Mouse (Mus musculus): ENCODE results near the gene Sh2d4b. TPM values are rescaled to one million over a fixed set of nuclear protein-coding genes. Genes with fewer than 3 reads are reported as not detected.

The Sh2d4b gene
- polyA plus RNA-seq, 1 experiment from 2014 or later, result 1.7 TPM

DNA sequence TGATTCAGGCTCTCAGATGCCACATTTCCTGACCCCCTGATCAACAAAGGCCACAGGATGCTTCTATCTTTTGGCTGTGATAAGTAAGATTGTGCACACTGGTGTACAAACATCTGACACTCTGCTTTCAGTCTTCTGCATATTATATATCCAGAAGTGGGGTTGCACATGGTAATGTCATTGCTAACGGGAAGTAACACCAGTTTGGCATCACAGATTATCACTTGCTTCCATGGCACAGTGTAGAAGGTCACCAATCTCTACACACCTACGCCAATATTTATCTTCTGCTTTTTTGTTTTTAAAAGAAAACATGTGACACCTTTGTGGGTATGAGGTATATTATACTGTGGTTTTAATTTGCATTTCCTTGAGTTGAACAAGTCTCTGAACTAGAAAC is 36.9 kb upstream of the Sh2d4b start:
- Histone ChIP-seq H3K36me3 (ENCODE audit: control insufficient read depth, insufficient read depth) (no peaks in the 10 kb centered on the region), H3K27ac (ENCODE audit: low read length) (no peak overlapping the region), H3K4me2 (ENCODE audit: low read length) (no peak overlapping the region), H3K9me3 (ENCODE audit: control insufficient read depth, low read length) (no peaks in the 10 kb centered on the region), H3K9ac (replicated peaks; ENCODE audit: low read depth, low read length) (no peak overlapping the region), H3K4me3 (replicated peaks; ENCODE audit: low read length) (no peak overlapping the region), H3K27me3 (replicated peaks; ENCODE audit: control insufficient read depth, insufficient read depth, low read length) (no peaks in the 10 kb centered on the region), H3K4me1 (replicated peaks; ENCODE audit: control insufficient read depth, insufficient read depth, low read length) (peaks cover 13% of the 10 kb centered on the region)
- no peak for ATAC-seq
- 87% methylated on average over 2 of the region's 2 CpGs for WGBS

DNA sequence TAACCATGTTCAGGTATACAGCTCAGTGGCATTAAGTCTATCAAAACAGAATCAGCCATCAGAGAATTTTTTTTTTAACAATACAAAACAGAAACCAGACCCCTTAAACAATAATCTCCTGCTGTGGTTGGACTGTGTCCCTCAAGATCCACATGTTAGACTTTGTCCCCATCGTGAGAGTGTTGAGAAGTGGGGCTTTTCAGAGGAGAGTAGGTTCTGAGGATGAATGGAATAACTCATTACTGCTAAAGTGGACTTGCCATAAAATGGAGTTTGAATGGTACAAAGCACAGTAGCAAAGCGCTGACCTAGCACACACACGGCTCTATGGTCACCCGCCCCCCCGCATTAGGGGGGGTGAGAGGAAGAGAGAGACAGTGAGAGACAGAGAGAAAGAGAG is 35.8 kb upstream of the Sh2d4b start:
- Histone ChIP-seq H3K4me2 (ENCODE audit: low read length) (no peak overlapping the region), H3K4me3 (replicated peaks; ENCODE audit: low read length) (no peak overlapping the region), H3K4me1 (replicated peaks; ENCODE audit: control insufficient read depth, insufficient read depth, low read length) (peaks cover 13% of the 10 kb centered on the region), H3K27me3 (replicated peaks; ENCODE audit: control insufficient read depth, insufficient read depth, low read length) (no peaks in the 10 kb centered on the region), H3K9ac (replicated peaks; ENCODE audit: low read depth, low read length) (no peak overlapping the region), H3K27ac (ENCODE audit: low read length) (no peak overlapping the region), H3K9me3 (ENCODE audit: control insufficient read depth, low read length) (no peaks in the 10 kb centered on the region), H3K36me3 (ENCODE audit: control insufficient read depth, insufficient read depth) (no peaks in the 10 kb centered on the region)
- ATAC-seq, result no peak
- WGBS, result 45% methylated on average over 5 of the region's 5 CpGs

GRCm38 (mm10) chr14:40927041-40927440 is 34.0 kb upstream of the Sh2d4b start:
- Histone ChIP-seq H3K9me3 (ENCODE audit: control insufficient read depth, low read length) (no peaks in the 10 kb centered on the region), H3K36me3 (ENCODE audit: control insufficient read depth, insufficient read depth) (no peaks in the 10 kb centered on the region), H3K27ac (ENCODE audit: low read length) (no peak overlapping the region), H3K4me3 (replicated peaks; ENCODE audit: low read length) (no peak overlapping the region), H3K27me3 (replicated peaks; ENCODE audit: control insufficient read depth, insufficient read depth, low read length) (no peaks in the 10 kb centered on the region), H3K4me1 (replicated peaks; ENCODE audit: control insufficient read depth, insufficient read depth, low read length) (peaks cover 10% of the 10 kb centered on the region), H3K9ac (replicated peaks; ENCODE audit: low read depth, low read length) (no peak overlapping the region), H3K4me2 (ENCODE audit: low read length) (no peak overlapping the region)
- WGBS, result 94% methylated on average over 2 of the region's 2 CpGs
- no peak for ATAC-seq

DNA sequence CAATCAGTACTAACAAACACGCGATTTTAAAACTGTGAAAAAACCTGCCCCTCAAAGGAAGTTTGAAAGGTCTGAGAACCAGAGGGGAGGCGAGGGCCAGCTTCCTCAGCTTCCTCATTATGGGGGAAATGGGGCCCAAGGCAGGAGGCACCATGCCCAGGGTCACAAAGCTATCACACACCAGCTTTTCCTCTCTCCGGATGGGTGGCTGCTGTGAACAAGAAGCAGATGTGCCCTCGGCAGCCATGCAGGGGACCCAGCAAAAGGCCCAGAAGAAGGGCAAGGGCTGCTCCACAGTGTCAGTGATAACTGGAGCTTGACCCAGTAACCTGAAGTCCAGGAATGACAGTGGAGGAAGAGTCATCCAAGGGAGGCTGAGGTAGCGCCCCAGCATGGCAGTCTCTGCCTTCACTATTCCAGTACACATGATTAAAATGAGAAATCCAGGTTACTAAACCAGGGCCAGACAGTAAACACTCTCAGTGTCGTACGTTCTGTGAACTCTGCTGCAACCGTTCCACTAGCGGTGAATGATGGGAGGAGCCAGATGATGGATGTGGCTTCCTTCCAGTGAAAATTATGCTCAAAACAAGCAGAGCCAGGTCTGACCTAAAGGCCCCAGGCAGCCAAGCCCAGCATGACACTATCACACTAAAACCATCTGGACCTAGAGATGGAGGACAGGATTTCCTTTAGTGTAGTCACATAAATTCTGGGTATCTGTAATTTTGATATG is 31.5 kb upstream of the Sh2d4b start:
- Histone ChIP-seq H3K4me1 (replicated peaks; ENCODE audit: control insufficient read depth, insufficient read depth, low read length) (no peaks in the 10 kb centered on the region), H3K9me3 (ENCODE audit: control insufficient read depth, low read length) (no peaks in the 10 kb centered on the region), H3K36me3 (ENCODE audit: control insufficient read depth, insufficient read depth) (no peaks in the 10 kb centered on the region), H3K27ac (ENCODE audit: low read length) (no peak overlapping the region), H3K27me3 (replicated peaks; ENCODE audit: control insufficient read depth, insufficient read depth, low read length) (no peaks in the 10 kb centered on the region), H3K4me2 (ENCODE audit: low read length) (no peak overlapping the region), H3K9ac (replicated peaks; ENCODE audit: low read depth, low read length) (no peak overlapping the region), H3K4me3 (replicated peaks; ENCODE audit: low read length) (no peak overlapping the region)
- WGBS, result 74% methylated on average over 10 of the region's 10 CpGs
- no peak for ATAC-seq

DNA sequence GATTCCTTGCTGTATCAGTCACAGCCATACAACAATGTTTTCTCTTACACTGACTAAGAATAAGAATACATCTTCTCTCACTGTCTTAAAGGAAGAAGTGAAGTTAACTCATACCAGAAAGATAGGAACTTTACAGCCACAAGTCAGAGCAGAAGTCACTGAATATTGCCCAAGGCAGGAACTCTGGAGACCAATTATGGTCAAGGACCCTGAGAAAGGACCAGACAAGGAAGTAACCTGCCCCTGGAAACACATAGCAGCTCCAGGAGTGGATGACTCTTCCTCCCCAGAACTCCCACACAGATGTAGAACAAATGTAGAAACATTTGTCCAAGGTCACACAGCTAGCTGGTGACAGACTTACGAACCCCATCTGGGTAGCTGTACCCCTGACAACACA is 28.2 kb upstream of the Sh2d4b start:
- H3K27ac ChIP-seq (ENCODE audit: low read length), result no peak overlapping the region
- WGBS, result 91% methylated on average over 1 of the region's 1 CpGs
- H3K9ac ChIP-seq (replicated peaks; ENCODE audit: low read depth, low read length), result no peak overlapping the region
- ATAC-seq, result no peak
- H3K4me1 ChIP-seq (replicated peaks; ENCODE audit: control insufficient read depth, insufficient read depth, low read length), result no peaks in the 10 kb centered on the region
- H3K27me3 ChIP-seq (replicated peaks; ENCODE audit: control insufficient read depth, insufficient read depth, low read length), result no peaks in the 10 kb centered on the region
- H3K9me3 ChIP-seq (ENCODE audit: control insufficient read depth, low read length), result no peaks in the 10 kb centered on the region
- H3K36me3 ChIP-seq (ENCODE audit: control insufficient read depth, insufficient read depth), result no peaks in the 10 kb centered on the region
- no peak overlapping the region for H3K4me2 ChIP-seq (ENCODE audit: low read length)
- no peak overlapping the region for H3K4me3 ChIP-seq (replicated peaks; ENCODE audit: low read length)

DNA sequence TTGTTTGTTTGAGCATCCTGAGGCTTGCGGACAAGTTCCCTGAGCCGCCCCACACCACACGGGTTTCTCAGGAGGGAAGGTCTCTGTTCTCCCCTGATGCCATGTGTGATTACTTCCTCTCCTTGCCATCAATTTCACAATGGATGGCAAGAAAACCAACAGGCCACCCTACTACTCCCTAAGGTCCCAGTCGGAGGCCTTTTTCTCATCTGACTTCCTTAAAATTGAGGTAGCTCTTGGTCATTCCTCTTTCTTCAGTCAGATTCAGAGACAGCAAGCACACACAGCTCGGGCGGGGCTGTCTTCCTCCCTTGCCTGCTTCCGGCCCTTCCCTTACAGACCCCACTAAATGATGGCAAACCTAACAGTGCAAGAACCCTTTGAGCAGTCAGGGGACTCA is 26.5 kb upstream of the Sh2d4b start:
- H3K36me3 ChIP-seq (ENCODE audit: control insufficient read depth, insufficient read depth), result peaks cover 5% of the 10 kb centered on the region; the same call in 1 of the 2 replicates
- no peak overlapping the region for H3K9ac ChIP-seq (replicated peaks; ENCODE audit: low read depth, low read length)
- no peaks in the 10 kb centered on the region for H3K9me3 ChIP-seq (ENCODE audit: control insufficient read depth, low read length)
- H3K27me3 ChIP-seq (replicated peaks; ENCODE audit: control insufficient read depth, insufficient read depth, low read length), result no peaks in the 10 kb centered on the region
- no peak overlapping the region for H3K4me2 ChIP-seq (ENCODE audit: low read length)
- ATAC-seq, result no peak
- H3K4me1 ChIP-seq (replicated peaks; ENCODE audit: control insufficient read depth, insufficient read depth, low read length), result no peaks in the 10 kb centered on the region
- H3K4me3 ChIP-seq (replicated peaks; ENCODE audit: low read length), result no peak overlapping the region
- WGBS, result 89% methylated on average over 7 of the region's 7 CpGs
- no peak overlapping the region for H3K27ac ChIP-seq (ENCODE audit: low read length)

GRCm38 (mm10) chr14:40918477-40918876 is 25.4 kb upstream of the Sh2d4b start:
- Histone ChIP-seq H3K4me1 (replicated peaks; ENCODE audit: control insufficient read depth, insufficient read depth, low read length) (no peaks in the 10 kb centered on the region), H3K4me3 (replicated peaks; ENCODE audit: low read length) (no peak overlapping the region), H3K27ac (ENCODE audit: low read length) (no peak overlapping the region), H3K4me2 (ENCODE audit: low read length) (no peak overlapping the region), H3K36me3 (ENCODE audit: control insufficient read depth, insufficient read depth) (peaks cover 7% of the 10 kb centered on the region; the same call in 1 of the 2 replicates), H3K9me3 (ENCODE audit: control insufficient read depth, low read length) (no peaks in the 10 kb centered on the region), H3K9ac (replicated peaks; ENCODE audit: low read depth, low read length) (no peak overlapping the region), H3K27me3 (replicated peaks; ENCODE audit: control insufficient read depth, insufficient read depth, low read length) (no peaks in the 10 kb centered on the region)
- ATAC-seq, result no peak
- 81% methylated on average over 5 of the region's 7 CpGs for WGBS

- Histone ChIP-seq H3K4me2 (ENCODE audit: low read length) (no peak overlapping the region), H3K4me3 (replicated peaks; ENCODE audit: low read length) (no peak overlapping the region), H3K36me3 (ENCODE audit: control insufficient read depth, insufficient read depth) (peaks cover 13% of the 10 kb centered on the region), H3K27ac (ENCODE audit: low read length) (no peak overlapping the region), H3K27me3 (replicated peaks; ENCODE audit: control insufficient read depth, insufficient read depth, low read length) (no peaks in the 10 kb centered on the region), H3K9me3 (ENCODE audit: control insufficient read depth, low read length) (no peaks in the 10 kb centered on the region), H3K9ac (replicated peaks; ENCODE audit: low read depth, low read length) (no peak overlapping the region), H3K4me1 (replicated peaks; ENCODE audit: control insufficient read depth, insufficient read depth, low read length) (no peaks in the 10 kb centered on the region)
- WGBS, result 0% methylated on average over 1 of the region's 1 CpGs
- ATAC-seq, result peak; percentile 68
These were observed 24.6 kb upstream of the Sh2d4b start for GRCm38 (mm10) chr14:40917632-40918031.

GRCm38 (mm10) chr14:40916667-40917066 is 23.6 kb upstream of the Sh2d4b start:
- H3K36me3 ChIP-seq (ENCODE audit: control insufficient read depth, insufficient read depth), result peaks cover 13% of the 10 kb centered on the region
- no peaks in the 10 kb centered on the region for H3K4me1 ChIP-seq (replicated peaks; ENCODE audit: control insufficient read depth, insufficient read depth, low read length)

DNA sequence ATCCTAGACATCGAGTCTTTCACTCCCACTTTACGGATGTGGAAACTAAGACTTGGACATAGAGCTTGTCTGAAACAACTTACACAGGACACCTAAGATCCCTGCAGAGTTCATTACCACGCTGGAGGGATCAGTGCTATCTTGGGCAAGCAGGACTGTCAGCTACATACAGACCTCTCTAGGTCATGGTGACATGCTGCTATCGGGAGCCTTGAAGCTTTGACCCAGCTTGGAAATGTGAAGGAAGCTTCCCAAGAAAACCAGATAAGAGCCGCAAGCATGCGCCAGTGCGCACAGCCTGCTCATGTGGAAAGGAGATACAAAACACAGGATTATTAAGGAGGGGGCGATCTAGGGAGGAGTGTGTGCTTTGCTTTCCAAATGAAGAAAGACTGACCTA is 22.8 kb upstream of the Sh2d4b start:
- no peak for ATAC-seq
- Histone ChIP-seq H3K9me3 (ENCODE audit: control insufficient read depth, low read length) (no peaks in the 10 kb centered on the region), H3K27me3 (replicated peaks; ENCODE audit: control insufficient read depth, insufficient read depth, low read length) (no peaks in the 10 kb centered on the region), H3K9ac (replicated peaks; ENCODE audit: low read depth, low read length) (no peak overlapping the region), H3K27ac (ENCODE audit: low read length) (no peak overlapping the region), H3K4me3 (replicated peaks; ENCODE audit: low read length) (no peak overlapping the region), H3K4me1 (replicated peaks; ENCODE audit: control insufficient read depth, insufficient read depth, low read length) (no peaks in the 10 kb centered on the region), H3K36me3 (ENCODE audit: control insufficient read depth, insufficient read depth) (peaks cover 20% of the 10 kb centered on the region), H3K4me2 (ENCODE audit: low read length) (no peak overlapping the region)
- WGBS, result 86% methylated on average over 8 of the region's 8 CpGs

More at GRCm38 (mm10) chr14:40916667-40917066, 23.6 kb upstream of the Sh2d4b start:
- H3K4me3 ChIP-seq (replicated peaks; ENCODE audit: low read length), result no peak overlapping the region
- 95% methylated on average over 15 of the region's 15 CpGs for WGBS
- no peak overlapping the region for H3K9ac ChIP-seq (replicated peaks; ENCODE audit: low read depth, low read length)
- no peak overlapping the region for H3K27ac ChIP-seq (ENCODE audit: low read length)
- H3K4me2 ChIP-seq (ENCODE audit: low read length), result no peak overlapping the region
- H3K27me3 ChIP-seq (replicated peaks; ENCODE audit: control insufficient read depth, insufficient read depth, low read length), result no peaks in the 10 kb centered on the region
- no peaks in the 10 kb centered on the region for H3K9me3 ChIP-seq (ENCODE audit: control insufficient read depth, low read length)
- 0 out of 2 replicates have a peak, but pooled peaks have one; percentile 6 for ATAC-seq

Data from forebrain, embryonic 16.5 days (tissue).